Mouse (Mus musculus): Measurements from ENCODE around the gene Agap1. TPM values are rescaled to one million over a fixed set of nuclear protein-coding genes. Genes with fewer than 3 reads are reported as not detected.

The Agap1 gene
- polyA plus RNA-seq, 1 experiment from 2014 or later, result 11.5 TPM

DNA sequence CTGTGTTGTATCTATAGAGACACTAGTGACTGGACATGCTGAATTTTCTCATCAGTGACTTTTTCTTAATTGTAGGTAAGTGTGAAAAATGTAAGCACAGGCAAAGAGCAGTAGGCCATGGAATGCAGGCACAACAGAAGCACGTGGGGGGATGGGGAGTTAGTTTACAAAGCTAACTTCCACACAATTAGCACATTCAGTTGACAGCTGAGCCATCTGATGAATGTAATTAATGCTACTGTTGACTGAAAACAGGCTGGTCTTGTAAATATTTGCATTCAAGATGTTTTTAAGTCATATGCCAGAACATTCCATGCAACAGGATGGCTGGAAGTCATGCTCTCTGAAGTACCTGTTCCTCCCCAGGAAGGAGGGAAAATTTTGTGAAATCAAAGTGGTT is 236.5 kb downstream of the Agap1 start:
- no peaks in the 10 kb centered on the region for H3K36me3 ChIP-seq
- 36% methylated on average over 1 of the region's 1 CpGs for WGBS
- H3K9ac ChIP-seq, result no peak overlapping the region
- H3K4me1 ChIP-seq, result peaks cover 4% of the 10 kb centered on the region
- H3K27me3 ChIP-seq, result no peaks in the 10 kb centered on the region
- H3K4me2 ChIP-seq, result no peak overlapping the region
- no peaks in the 10 kb centered on the region for H3K9me3 ChIP-seq
- no peak for ATAC-seq (ENCODE audit: borderline replicate concordance, extremely low read depth, low FRiP score, low TSS enrichment)
- no peak overlapping the region for H3K4me3 ChIP-seq
- no peak overlapping the region for H3K27ac ChIP-seq

DNA sequence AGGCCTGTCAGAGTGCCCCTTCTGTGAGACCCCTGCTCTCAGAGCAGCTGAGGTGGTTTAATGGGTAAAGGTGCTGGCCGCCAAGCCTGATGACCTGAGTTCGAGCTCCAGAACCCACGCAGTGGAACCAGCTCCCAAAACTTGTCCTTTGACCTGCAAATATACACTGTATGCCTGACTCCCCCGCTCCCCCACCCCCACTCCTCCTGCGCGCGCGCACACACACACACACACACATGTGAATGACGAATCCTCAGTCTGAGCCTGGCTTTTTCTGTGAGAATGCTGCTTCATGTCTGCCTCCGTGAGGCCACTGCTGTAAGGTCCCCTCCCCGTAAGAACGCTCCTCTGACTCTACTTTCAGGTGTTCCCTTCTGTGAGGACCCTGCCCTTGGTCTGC is 237.8 kb downstream of the Agap1 start:
- Histone ChIP-seq H3K27ac (no peak overlapping the region), H3K4me3 (no peak overlapping the region), H3K9me3 (no peaks in the 10 kb centered on the region), H3K9ac (no peak overlapping the region), H3K4me1 (peaks cover 4% of the 10 kb centered on the region), H3K36me3 (no peaks in the 10 kb centered on the region), H3K4me2 (no peak overlapping the region), H3K27me3 (no peaks in the 10 kb centered on the region)
- ATAC-seq (ENCODE audit: borderline replicate concordance, extremely low read depth, low FRiP score, low TSS enrichment), result no peak
- 89% methylated on average over 12 of the region's 12 CpGs for WGBS

DNA sequence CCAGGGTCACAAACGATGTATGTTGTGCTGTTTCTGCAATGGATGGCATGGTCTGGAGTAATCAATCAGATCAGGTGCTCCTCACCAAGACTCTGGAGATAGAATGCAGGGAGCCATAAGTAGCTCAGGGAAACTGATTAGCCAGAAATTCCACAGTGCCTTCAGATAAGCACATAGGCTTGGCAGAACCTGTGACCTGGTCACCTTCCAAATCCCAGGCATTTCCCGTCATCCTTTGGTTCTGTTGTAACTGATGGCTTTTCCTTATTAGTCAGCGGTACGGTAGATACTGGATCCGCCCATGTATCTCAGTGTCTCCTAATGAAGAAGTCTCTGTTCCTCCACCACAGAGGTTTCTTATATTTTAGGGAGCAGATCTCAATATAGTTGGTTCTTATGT is 240.3 kb downstream of the Agap1 start:
- 82% methylated on average over 5 of the region's 5 CpGs for whole genome bisulfite sequencing
- H3K36me3 ChIP-seq, result no peaks in the 10 kb centered on the region
- H3K4me3 ChIP-seq, result no peak overlapping the region
- no peak overlapping the region for H3K4me2 ChIP-seq
- ATAC-seq (ENCODE audit: borderline replicate concordance, extremely low read depth, low FRiP score, low TSS enrichment), result no peak
- H3K9me3 ChIP-seq, result no peaks in the 10 kb centered on the region
- no peak overlapping the region for H3K9ac ChIP-seq
- no peak overlapping the region for H3K27ac ChIP-seq
- H3K4me1 ChIP-seq, result no peaks in the 10 kb centered on the region
- no peaks in the 10 kb centered on the region for H3K27me3 ChIP-seq

DNA sequence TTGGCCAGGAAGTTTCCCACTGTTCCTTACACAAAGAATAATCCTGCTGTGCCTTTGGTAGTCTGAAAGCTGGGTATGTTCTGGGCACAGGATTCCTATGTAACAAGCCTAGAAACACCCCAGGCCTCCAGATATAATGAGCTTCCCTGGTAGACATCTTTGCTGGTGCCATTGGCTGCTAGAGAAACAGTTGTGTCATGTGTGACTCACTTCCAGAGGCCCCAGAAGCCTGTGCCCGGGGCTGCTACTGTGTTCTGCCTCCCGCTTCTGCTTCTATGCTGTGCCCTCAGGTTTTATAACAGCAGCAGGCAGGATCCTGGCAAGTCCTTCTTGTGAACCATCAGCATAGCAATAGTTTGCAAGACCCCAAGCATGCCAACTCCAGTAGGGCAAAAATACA is 242.6 kb downstream of the Agap1 start:
- Histone ChIP-seq H3K9me3 (no peaks in the 10 kb centered on the region), H3K9ac (no peak overlapping the region), H3K36me3 (no peaks in the 10 kb centered on the region), H3K4me2 (no peak overlapping the region), H3K27ac (no peak overlapping the region), H3K4me1 (no peaks in the 10 kb centered on the region), H3K4me3 (no peak overlapping the region), H3K27me3 (no peaks in the 10 kb centered on the region)
- no peak for ATAC-seq (ENCODE audit: borderline replicate concordance, extremely low read depth, low FRiP score, low TSS enrichment)
- 85% methylated on average over 2 of the region's 2 CpGs for WGBS

DNA sequence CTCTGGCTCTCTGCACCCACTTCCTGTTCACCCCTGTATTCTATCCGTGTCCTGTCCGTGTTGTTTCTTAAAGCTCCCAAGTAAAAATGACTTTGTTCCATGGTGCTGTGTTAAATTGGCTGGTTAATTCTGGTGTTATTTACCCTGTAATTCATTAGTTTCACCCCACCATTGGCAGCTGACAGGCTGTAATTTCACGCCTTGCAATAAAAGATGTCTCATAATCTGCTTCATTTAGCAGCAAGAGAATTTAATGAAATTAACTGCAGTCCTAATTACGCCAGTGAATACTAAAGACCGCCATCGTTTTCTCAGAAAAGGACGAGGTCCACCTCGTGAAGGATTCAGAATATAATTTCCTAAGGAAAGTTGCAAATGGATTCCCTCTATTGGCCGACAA is 245.6 kb downstream of the Agap1 start:
- Histone ChIP-seq H3K4me1 (no peaks in the 10 kb centered on the region), H3K4me2 (no peak overlapping the region), H3K9me3 (no peaks in the 10 kb centered on the region), H3K9ac (no peak overlapping the region), H3K36me3 (no peaks in the 10 kb centered on the region), H3K27ac (no peak overlapping the region), H3K27me3 (no peaks in the 10 kb centered on the region), H3K4me3 (no peak overlapping the region)
- 87% methylated on average over 9 of the region's 9 CpGs for WGBS
- no peak for ATAC-seq (ENCODE audit: borderline replicate concordance, extremely low read depth, low FRiP score, low TSS enrichment)

DNA sequence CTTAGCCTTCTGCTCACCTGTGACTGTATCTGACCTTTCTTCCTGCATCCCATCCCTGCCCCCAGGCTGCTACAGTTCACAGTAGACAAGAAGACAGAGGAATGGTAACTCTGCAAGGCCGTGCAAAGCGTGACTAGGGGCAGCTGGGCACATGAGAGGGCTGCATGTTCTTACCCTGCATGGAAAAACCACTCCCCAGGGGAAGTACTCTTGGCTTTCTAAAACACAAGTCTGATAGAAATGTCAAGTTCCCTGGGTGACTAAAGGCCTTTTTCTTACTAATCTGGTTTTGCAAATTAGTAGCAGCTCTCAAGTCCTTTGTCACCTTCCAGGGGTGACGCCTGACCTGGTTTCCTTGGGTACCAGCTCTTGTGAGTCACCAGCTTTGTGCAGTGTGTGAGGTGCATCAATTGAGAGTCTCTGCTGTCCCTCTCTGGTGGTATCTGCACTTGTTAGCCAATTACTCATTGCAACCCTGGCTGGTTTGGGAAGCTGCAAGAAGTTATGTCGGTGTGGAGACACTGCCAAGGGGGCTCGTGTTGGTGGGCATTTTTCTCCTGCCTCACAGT is 246.6 kb downstream of the Agap1 start:
- WGBS, result 71% methylated on average over 5 of the region's 5 CpGs
- no peak overlapping the region for H3K27ac ChIP-seq
- H3K27me3 ChIP-seq, result no peaks in the 10 kb centered on the region
- H3K4me2 ChIP-seq, result no peak overlapping the region
- H3K4me3 ChIP-seq, result no peak overlapping the region
- no peaks in the 10 kb centered on the region for H3K36me3 ChIP-seq
- H3K4me1 ChIP-seq, result no peaks in the 10 kb centered on the region
- no peak overlapping the region for H3K9ac ChIP-seq
- no peak for ATAC-seq (ENCODE audit: borderline replicate concordance, extremely low read depth, low FRiP score, low TSS enrichment)
- H3K9me3 ChIP-seq, result no peaks in the 10 kb centered on the region

DNA sequence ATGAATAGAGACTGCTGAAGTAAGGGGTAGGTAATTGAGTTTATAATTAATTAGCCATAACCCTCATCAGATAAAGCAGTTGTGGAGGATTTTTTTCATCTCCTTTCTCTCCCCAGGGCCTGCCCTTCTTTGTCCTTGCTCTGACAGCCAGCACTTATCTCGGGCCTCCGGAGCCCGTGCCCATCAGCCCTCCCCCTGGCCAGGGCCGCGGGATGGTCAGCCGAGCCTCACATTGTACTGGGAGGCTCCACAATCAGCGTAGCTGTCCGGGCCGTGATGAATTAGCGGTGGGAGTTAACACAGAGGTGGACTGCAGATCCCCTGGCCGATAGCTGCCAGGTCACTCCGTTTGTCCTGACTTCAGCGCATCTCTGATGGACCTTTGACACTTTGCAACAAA is 248.7 kb downstream of the Agap1 start:
- Histone ChIP-seq H3K27me3 (no peaks in the 10 kb centered on the region), H3K27ac (no peak overlapping the region), H3K4me1 (no peaks in the 10 kb centered on the region), H3K4me3 (no peak overlapping the region), H3K9ac (no peak overlapping the region), H3K4me2 (no peak overlapping the region), H3K9me3 (no peaks in the 10 kb centered on the region), H3K36me3 (no peaks in the 10 kb centered on the region)
- WGBS, result 27% methylated on average over 13 of the region's 13 CpGs
- ATAC-seq (ENCODE audit: borderline replicate concordance, extremely low read depth, low FRiP score, low TSS enrichment), result no peak

DNA sequence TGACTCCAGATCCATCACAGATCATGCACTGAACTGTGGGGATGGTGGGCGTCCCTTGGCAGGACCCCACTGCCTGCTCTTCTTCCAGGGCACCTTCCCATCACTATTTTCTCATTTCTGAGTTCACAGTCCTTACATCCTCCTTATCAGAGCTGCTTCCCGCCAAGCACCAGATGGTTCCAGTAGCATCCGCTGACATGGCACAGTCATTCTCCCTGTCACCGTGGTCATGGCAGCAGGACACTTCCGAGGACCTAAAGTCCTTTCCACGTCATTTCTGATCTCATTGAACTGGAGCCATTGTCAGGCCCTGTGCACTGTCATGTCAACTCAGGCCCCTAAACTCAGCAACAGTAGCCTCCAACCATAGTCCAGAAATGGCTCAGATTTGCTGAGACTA is 251.1 kb downstream of the Agap1 start:
- H3K4me3 ChIP-seq, result no peak overlapping the region
- no peak overlapping the region for H3K4me2 ChIP-seq
- H3K9ac ChIP-seq, result no peak overlapping the region
- no peaks in the 10 kb centered on the region for H3K27me3 ChIP-seq
- peaks cover 9% of the 10 kb centered on the region; the same call in 1 of the 2 replicates for H3K4me1 ChIP-seq
- H3K27ac ChIP-seq, result no peak overlapping the region
- no peaks in the 10 kb centered on the region for H3K36me3 ChIP-seq
- no peaks in the 10 kb centered on the region for H3K9me3 ChIP-seq
- 85% methylated on average over 6 of the region's 6 CpGs for WGBS
- ATAC-seq (ENCODE audit: borderline replicate concordance, extremely low read depth, low FRiP score, low TSS enrichment), result no peak

DNA sequence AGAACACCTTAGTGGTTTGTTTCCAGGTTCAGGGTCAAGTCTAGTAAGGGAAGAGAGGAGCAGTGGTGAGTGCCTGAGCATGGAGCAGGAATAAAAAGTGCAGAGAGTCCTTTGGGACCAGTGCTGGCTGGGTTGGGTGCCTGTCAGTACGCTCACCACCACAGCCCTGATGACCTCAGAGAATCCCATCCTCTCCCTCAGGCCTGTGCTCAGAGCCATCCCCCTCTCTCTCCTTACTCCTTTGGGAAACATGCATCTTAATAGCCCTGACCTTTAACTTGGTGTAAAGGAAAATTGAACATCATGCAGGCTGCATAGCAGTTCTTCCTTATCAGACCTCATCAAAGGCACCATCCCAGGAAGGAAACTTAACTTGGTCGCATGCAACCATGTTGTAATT is 252.3 kb downstream of the Agap1 start:
- no peak for ATAC-seq (ENCODE audit: borderline replicate concordance, extremely low read depth, low FRiP score, low TSS enrichment)
- Histone ChIP-seq H3K4me3 (no peak overlapping the region), H3K9me3 (no peaks in the 10 kb centered on the region), H3K27me3 (no peaks in the 10 kb centered on the region), H3K4me1 (peaks cover 10% of the 10 kb centered on the region; the same call in 1 of the 2 replicates), H3K4me2 (no peak overlapping the region), H3K36me3 (no peaks in the 10 kb centered on the region), H3K27ac (no peak overlapping the region), H3K9ac (no peak overlapping the region)
- WGBS, result 64% methylated on average over 2 of the region's 2 CpGs

DNA sequence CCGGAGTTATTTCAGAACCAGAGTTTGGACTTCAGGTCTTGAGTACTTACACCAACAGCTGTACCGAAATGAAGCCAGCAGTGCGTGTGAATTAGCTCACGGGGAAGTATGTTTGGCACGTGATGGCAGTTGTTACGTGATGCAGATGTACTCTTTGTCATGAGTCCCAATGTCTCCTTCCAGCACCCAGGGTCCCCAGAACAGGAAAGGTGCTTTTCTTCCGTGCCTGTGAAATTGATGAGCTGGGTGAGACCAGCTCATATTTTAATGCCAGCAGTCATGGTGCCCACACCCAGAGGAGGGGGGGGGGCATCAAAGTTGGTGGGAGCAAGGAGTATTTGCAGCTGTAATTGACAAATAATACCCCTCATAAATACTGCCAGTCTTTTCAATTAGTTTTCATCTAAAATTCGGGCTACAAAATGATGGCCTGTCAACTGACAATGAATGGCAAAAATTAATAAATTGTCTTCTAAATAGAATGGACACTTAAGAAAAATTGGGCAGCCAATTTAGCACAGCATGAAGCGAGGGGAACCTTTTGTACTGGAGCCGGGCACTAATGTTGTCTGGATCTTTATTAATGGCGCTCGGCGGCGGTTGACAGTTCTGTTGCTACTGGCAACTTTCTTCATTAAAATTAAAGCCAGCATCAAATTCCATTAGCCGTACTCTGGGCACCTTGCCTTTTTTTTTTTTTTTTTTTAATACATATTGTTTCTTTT is 253.3 kb downstream of the Agap1 start:
- Histone ChIP-seq H3K4me2 (no peak overlapping the region), H3K27me3 (no peaks in the 10 kb centered on the region), H3K9me3 (no peaks in the 10 kb centered on the region), H3K4me1 (peaks cover 10% of the 10 kb centered on the region; the same call in 1 of the 2 replicates), H3K36me3 (no peaks in the 10 kb centered on the region), H3K27ac (no peak overlapping the region), H3K9ac (no peak overlapping the region), H3K4me3 (no peak overlapping the region)
- WGBS, result 75% methylated on average over 15 of the region's 15 CpGs
- no peak for ATAC-seq (ENCODE audit: borderline replicate concordance, extremely low read depth, low FRiP score, low TSS enrichment)

DNA sequence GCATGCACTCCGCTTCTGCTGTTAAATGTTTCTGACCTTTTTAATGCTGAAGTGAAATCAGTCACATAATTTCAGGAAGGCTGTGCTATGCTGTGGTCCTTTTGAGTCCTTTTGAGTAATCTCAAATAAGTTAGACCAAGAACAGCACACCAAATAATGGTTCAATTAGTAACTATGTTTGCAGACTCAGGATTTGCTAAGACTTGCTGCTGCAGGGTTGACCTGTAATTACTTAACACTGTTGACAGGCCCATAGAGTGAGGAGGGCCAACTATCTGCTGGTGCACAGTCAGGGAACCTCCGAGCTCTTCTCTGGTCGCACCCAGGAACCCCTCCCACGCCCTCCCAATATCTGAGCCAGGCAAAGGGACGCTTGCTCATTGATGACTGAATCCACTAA is 255.2 kb downstream of the Agap1 start:
- Histone ChIP-seq H3K27ac (no peak overlapping the region), H3K27me3 (no peaks in the 10 kb centered on the region), H3K4me1 (peaks cover 10% of the 10 kb centered on the region; the same call in 1 of the 2 replicates), H3K4me2 (no peak overlapping the region), H3K9ac (no peak overlapping the region), H3K9me3 (no peaks in the 10 kb centered on the region), H3K4me3 (no peak overlapping the region), H3K36me3 (no peaks in the 10 kb centered on the region)
- ATAC-seq (ENCODE audit: borderline replicate concordance, extremely low read depth, low FRiP score, low TSS enrichment), result no peak
- 77% methylated on average over 5 of the region's 5 CpGs for WGBS

DNA sequence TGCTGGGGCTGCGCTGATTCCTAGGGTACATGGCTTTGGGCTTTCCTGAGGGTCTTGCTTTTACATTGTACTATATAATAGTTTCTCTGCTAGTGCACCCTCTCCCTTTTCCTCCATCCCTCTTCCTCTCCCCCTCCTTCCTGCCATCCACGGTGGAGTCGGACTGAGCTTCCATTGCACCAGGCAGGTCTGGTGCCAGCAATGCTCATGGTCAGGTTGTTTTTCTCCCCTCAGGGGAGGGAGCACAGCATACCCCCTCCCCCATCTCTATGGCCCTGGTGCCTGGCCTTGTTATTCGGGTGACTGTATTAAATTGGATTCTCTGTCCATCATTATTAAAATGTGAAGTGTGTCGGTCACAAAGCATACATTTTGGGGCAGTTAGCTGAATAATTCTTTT is 259.1 kb downstream of the Agap1 start:
- 77% methylated on average over 5 of the region's 5 CpGs for WGBS
- no peak overlapping the region for H3K9ac ChIP-seq

More for the DNA sequence above, 259.1 kb downstream of the Agap1 start:
- no peaks in the 10 kb centered on the region for H3K27me3 ChIP-seq
- no peak overlapping the region for H3K4me2 ChIP-seq
- H3K4me1 ChIP-seq, result peaks cover 30% of the 10 kb centered on the region
- no peak for ATAC-seq (ENCODE audit: borderline replicate concordance, extremely low read depth, low FRiP score, low TSS enrichment)
- no peaks in the 10 kb centered on the region for H3K9me3 ChIP-seq
- no peak overlapping the region for H3K4me3 ChIP-seq
- H3K27ac ChIP-seq, result no peak overlapping the region
- no peaks in the 10 kb centered on the region for H3K36me3 ChIP-seq

All from lung, embryonic 15.5 days (tissue).